Mouse (Mus musculus): ENCODE results near the gene Optn.
A peak's percentile ranks its signal among the peaks of the same experiment; 100 is the strongest.
"Not testable (repeated sequence)": the region's sequence is repeated elsewhere in the genome, so short reads cannot be mapped to it uniquely, and the experiment has no call there.

Optn gene

DNA sequence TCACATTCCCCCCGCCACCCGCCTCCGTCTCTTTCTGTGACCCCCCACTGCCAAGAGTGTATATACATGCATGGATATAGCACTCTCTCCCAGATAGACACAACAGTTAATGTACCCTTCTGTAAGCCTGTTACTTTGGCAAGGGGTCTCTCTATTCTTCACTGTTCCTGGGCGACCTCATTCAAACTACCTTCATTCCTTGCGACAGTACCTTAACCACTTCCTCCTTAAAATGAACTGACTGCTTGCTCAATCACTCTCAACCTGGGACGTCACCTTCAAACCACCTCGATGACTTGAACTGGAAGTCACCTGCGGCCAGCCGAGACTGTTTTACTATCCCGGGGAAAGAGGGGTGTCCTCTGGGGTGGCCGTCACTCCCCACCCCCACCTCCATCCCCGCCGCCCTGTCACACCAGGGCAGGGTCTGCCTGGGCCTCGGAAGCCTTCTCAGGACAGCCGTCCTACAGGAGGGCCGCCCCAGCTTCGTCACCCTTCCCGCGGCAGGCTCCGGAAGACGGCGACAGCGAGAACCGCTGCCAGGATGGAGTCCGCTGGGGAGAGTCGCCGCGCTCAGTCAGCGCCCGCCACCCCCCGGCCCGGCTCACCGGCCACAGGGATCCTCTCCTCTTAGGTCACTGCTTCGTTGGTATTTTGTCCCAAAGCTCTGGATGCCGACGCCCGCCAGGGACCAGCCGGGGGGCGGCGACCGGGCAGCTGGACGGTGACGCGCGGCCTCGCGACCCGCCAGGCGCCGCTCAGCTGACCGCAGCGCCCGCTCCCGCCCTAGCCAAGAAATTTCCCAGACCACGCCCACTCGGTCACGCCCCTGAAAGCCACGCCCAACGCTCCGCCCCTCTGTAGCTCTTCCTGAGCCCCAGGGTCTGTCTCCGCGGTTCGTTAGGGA is at the start of gene Optn:
Gene Optn (minus strand): TSS at position 753 of the 907 bp plus-strand sequence.
- peak; percentile 51 for DNase-seq (ENCODE audit: low read depth)

DNA sequence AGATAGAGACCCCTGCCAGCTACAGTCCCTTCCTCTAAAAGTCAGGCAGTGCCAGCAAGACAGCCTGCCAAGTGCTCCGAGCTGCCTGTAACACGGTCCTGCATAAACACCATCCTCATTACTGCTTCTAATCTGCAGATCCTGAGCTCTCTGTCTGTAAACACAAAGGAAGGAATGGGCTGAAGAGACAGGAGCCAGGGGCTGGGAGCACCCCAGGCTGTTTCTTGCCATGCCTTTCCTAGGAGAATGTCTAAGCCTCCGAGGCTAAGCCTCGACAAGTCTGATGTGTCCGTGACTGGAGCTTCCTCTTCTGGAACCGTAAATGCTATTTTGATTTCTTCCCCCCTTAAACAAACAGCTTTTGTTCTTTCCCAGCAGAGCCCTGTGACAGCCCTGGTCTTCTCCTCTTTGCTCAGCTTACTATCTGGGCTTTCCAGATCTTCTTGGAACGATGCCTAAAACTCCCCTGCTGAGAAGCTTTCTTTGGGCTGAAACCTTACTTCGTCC is 49.0 kb upstream of the Optn start:
- no peak for DNase-seq (ENCODE audit: low read depth)

DNA sequence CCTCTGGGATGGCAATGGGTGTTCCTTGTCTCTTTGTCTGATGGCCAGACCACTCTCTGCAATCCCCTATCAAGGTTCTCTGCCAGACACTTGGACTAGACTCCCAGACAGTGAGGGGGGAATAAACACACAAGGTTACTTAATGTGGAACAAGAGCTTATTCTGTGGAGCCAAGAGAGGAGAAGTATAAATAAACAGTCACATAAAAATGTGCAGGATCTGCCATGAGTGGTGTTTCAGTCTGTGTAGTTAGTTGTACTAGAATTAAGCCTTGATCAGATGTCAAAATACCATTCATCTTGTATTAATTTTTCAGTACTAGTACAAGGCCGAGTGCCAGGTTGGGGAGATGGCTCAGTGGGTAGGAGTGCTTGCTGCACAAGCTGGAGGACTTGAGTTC is 39.0 kb upstream of the Optn start:
- DNase-seq (ENCODE audit: low read depth), result peak; percentile 77

DNA sequence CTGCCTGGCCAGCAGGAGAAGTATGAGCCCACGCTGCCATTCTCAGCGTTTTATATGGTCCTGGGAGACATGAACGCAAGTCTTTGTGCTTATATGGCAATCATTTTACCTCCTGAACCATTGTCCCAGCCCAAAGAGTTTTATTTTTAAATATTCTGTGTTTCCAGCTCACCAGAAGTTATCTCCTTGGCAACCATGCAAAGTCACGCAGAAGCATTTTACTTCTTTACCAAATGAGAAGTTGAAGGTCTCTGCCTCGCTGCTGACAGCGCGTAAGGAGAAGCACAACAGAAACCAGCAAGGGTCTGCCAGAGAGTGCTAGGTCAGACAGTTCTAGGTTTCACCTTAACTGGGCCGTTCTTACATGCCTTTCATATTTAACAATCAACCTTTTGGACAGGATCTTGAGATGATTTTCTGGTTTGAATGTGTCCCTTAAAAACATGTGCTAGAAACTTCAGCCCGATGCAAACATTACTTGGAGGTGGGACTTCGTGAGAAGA is 37.9 kb upstream of the Optn start:
- DNase-seq (ENCODE audit: low read depth), result no peak

DNA sequence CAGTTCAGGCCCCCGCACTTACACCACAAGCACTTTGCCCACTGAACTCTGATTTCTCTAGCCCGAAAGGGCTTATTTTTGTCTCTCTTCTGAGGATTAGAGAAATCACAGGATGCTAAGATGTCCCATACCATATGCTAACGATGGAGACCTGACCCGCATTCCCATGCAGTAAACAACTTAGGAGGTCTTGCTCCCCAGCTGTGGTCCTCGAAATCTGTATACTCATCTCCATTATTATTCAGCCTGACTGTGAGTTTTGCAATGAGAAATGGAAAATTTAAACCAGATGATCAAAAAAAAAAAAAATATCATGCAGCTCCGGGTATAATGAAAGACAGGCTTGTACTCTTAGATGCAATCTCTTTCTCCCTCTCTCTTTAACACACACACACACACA is 35.3 kb upstream of the Optn start:
- no peak for DNase-seq (ENCODE audit: low read depth)

DNA sequence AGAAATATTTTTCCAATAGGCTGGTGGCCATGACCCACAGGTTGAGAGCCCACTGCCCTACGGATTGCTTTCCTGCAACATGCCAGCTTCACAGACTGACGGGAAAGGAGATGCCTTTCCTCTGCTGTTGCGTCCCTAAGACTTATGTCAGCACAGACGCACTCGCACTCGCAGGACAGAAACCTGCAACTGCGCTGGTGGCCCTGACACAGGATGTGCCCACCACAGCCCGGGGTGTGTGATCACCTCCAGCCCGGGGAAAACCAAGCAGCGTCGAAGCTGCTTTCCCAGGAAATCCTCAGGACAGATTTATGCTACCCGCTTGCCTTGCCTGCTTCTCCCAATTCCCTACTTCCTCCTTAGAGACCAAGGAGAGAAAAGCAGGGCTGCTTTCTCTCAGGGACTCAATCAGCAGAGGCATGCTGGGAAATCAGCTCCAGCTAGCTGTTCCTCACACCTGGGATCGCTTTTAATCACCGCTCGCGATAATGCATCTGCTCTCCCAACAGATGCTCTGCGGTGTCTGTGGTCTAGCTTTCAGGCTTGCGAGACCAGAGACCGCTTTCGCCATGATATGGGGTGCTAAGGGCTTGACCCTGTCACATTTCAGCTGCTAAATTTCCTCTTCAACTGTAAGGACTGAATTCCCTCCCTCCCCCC is 34.1 kb upstream of the Optn start:
- no peak for DNase-seq (ENCODE audit: low read depth)

DNA sequence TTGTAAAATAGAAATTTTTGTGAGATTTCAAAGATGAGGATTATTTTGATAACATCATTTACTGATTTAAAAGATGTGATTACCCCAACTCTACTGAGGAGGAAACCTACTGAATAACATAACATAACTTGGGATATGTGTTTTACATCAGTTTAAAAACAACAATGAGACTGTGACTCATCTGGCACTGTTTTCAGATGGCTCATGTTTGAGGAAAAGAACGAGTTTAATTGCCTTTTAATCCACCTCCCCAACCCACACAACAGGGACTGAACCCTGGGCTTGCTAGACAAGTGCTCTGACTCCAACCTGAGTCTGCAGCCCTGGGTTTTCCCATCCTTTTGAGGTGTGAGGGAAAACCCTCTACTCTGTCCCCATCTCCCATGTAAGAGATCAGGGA is 31.5 kb upstream of the Optn start:
- no peak for DNase-seq (ENCODE audit: low read depth)

DNA sequence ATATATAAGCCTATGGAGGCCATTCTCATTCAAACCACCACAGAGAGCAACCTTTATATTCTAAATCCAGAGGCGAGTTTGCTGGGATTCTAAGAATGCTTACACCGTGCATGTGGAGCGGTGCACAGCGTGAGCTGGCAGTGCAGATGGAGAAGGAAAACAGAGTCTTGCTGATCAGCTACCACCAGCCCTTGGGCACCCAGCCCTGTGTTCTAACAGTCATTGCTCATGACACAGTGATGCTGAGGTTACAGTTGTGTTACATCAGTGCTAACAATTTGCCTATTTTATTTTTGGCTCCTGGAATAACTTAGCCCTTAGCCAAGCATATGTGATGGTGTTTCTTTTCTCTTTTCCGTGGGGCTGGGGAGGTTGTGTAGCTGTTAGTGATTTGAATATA is 31.0 kb upstream of the Optn start:
- no peak for DNase-seq (ENCODE audit: low read depth)

DNA sequence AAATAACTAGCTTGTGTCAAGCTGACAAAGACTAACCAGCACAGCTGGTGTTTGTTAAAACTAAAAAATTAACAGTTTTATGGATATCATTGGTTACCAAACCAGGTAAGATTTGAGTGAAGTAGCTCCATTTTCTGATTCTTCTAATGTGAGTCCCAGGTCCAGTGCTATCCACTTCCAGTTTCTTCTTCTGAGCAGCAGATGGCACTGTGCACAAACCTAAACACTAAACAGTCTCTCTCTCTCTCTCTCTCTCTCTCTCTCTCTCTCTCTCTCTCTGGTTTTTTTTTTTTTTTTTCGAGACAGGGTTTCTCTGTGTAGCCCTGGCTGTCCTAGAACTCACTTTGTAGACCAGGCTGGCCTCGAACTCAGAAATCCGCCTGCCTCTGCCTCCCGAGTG is 26.5 kb upstream of the Optn start:
- not testable (repeated sequence) for DNase-seq (ENCODE audit: low read depth)

DNA sequence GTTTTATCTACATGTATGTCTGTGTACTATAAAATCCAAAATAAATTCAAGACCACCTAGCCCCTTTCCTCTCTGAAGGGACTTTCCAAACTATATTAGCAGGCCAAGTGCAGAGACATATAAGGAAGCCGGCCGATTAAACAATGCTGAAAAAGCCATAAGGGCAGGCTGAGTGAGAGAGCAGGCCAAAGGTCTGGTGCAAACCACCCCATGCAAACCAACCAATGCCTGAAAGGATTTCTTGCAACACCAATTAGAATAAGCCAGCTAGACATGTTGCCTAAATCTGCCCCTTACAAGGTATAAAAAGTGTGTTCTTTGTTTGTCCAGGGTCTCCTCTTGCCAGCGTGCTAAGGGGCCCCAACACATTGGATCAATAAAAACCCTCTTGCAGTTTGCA is 23.8 kb upstream of the Optn start:
- DNase-seq (ENCODE audit: low read depth), result no peak

DNA sequence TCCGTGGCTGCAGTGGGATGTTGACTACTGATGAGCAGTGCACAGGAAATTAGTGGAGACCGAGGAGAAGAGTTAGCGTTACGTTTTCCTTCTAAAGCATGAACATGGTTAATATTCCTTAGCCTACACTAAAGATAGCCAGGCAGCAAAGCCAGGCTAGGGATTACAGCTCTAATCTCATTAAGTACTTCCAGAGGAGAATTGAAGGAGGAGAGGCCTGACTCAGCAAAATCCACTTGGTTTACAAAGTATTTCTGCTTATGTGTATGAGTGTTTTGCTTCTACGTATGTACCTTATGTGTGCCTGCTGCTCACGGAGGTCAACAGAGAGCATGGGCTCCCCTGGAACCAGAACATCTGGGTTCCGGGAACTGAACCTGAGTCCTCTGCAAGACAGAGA is 19.9 kb upstream of the Optn start:
- DNase-seq (ENCODE audit: low read depth), result no peak

DNA sequence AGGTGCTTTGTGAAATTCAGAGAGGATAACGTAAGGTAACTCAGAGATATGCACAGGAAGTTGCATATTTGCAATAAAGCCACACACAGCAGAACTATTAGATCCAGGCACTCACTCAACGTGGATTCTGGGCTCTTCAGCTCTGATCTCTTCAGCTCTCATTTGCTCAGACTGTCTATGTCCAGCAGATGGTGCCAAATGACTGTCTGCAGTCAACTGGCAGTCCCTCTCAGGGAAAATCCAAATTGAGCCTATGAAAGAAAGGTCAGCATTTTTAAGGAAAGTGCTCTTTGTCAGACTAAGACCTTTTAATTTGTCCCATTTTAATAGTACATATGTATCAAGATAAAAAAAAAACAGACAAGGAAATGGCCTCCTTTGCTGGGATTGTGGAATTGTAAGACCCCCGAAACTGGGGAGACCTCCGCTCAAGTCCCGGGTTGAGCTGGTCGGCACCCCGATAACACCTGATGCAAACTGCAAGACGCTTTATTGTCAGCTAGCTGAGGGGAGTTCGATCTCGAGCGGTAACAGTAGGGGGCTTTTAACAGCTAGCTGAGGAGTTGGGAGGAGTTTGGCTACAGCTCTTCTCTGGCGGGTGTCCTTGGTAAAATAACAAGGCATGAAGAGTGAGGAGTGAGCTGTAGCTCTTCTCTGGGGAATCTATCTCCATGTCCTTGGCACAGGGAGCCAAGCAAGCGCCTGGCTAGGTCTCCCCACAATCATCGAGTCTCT is 16.4 kb upstream of the Optn start:
- no peak for DNase-seq (ENCODE audit: low read depth)

DNA sequence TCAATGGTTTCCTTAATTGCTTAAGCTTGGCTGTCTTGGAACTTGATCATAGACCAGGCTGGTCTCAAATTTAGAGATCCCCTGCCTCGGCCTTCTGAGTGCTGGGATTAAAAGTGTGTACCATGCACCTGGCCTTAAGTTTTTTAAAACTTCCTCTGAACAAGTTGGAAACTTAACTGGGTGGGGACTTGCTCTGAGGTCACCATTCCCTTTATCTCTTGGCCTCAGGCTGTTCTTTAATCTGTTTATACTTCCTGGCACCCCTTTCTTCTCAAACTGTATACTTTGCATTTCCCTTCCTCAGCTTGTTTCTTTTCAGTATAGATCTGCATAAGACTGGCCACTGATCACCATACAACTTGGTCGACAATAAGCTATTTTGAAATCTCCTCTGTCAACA is 14.1 kb upstream of the Optn start:
- DNase-seq (ENCODE audit: low read depth), result no peak

DNA sequence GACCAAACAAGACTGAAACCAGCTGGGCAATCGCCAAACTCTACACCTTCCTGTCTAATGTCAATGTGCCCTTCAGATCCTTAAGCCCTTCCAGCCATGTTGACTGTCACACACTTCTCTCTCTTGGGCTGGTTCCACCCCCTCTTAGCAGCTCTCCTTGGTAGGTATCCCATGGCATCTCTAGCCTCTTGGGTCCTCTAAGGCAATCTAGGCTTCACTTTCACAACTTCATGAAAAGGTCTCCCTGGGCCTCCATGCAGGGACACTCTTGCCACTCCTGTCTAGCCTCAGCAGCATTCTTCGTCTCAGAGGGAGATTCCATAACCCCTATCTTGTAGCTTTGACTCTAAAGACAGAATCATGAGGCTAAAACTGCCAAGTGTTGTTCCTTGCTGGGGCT is 13.6 kb upstream of the Optn start:
- no peak for DNase-seq (ENCODE audit: low read depth)

DNA sequence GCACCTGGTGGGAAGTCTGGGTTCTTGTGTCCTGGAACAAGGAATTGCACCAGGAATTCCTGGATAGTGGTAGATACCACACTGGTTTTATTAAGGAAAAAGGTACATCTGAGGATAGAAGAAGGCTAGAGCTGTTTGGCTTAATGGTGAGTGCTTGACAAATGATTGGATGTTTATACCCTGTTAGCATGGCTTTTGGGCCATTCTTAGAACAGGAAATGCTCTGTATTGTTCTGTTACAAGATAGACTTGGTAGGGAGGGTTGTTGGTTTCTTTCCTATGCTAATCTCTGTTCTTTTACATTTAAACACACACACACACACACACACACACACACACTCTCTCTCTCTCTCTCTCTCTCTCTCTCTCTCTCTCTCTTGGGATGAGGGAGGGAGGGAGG is 12.0 kb upstream of the Optn start:
- no peak for DNase-seq (ENCODE audit: low read depth)

DNA sequence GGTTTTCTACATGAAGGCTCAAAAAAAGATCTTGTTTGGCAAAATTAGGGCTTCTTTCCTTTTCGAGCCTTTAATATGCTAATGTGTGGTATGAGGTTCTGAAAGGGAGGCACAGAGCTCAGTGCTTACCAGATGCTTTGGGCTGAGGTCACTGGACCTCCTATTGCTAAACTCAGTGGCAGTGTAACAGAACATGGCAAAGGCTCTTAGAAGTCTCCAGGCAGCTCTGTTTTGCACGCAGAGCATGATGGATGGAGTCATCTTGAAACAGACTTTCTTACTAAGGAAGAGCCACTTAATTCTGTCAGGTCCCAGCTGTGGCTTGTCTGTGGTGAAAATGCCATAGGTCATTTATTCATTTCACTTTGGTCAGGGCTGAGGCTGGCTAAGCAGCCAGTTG is 11.6 kb upstream of the Optn start:
- DNase-seq (ENCODE audit: low read depth), result no peak

DNA sequence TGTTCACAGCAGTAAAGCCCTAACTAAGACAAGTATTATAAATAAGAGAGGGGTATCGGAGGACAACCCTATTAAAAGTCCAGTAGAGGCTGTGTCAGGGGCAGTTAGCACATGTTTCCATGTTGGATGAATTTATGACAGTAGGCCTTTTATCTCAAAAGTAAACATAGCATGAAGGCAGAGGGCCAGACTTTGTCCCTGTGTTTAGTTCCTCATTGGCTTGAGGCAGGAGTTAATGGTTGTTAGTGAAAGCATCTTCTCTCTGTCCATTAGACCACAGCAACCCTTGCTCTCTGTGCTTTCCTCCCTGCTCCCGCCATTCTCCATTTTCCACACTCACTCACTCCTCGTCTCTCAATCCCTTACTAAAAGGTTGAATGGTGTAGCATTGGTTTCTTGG is 9.9 kb upstream of the Optn start:
- no peak for DNase-seq (ENCODE audit: low read depth)

DNA sequence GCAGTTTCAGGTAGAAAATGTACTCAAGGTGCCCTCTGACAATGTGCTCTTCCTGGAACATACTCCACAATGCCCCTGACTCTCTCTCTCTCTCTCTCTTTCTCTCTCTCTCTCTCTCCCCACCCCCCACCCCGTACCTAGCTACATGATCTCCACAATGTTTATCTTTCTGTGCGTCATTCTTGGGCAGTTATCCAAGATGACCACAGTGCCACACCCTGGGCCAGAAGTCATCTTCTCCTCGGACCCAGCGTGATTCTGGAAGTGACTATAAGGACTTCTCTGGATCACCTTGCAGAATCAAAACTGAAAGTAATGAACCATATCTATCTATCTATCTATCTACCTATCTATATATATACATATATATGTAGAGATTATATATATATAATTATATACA is 4.1 kb upstream of the Optn start:
- no peak for DNase-seq (ENCODE audit: low read depth)

DNA sequence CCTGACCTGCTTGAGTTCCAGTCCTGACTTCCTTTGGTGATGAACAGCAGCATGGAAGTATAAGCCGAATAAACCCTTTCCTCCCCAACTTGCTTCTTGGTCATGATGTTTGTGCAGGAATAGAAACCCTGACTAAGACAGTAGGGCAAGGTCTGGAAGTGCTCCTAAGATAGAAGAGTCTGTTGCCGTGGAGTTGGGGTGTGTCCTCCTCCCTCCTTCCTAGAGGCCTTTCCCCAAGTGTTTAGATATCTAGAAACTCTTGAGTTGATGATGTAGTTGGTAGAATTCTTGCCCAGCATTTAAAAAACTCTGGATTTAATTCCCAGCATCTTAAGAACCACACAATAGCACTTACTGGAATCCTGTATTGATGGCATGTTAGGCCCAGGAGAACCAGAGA is 3.4 kb upstream of the Optn start:
- not testable (repeated sequence) for DNase-seq (ENCODE audit: low read depth)

DNA sequence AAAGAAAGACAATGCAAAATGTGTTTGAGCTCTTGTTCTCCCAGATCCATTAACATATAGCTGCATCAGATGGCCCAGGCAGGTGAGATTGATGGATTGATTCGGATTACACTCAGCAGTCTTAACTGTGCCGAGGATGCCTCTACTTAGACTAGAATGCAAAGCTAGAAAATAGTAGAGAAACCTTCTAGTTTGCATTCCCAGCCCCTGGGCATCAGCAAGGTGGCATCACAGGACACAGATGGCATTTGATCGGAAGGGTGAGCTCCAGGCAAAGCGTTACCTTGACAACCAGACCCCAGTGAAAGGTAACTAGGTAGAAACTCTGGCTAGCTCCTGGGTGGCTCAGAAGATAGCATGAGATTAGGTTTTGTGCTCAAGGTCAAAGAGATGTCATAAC is 396 bp upstream of the Optn start:
- DNase-seq (ENCODE audit: low read depth), result no peak

DNA sequence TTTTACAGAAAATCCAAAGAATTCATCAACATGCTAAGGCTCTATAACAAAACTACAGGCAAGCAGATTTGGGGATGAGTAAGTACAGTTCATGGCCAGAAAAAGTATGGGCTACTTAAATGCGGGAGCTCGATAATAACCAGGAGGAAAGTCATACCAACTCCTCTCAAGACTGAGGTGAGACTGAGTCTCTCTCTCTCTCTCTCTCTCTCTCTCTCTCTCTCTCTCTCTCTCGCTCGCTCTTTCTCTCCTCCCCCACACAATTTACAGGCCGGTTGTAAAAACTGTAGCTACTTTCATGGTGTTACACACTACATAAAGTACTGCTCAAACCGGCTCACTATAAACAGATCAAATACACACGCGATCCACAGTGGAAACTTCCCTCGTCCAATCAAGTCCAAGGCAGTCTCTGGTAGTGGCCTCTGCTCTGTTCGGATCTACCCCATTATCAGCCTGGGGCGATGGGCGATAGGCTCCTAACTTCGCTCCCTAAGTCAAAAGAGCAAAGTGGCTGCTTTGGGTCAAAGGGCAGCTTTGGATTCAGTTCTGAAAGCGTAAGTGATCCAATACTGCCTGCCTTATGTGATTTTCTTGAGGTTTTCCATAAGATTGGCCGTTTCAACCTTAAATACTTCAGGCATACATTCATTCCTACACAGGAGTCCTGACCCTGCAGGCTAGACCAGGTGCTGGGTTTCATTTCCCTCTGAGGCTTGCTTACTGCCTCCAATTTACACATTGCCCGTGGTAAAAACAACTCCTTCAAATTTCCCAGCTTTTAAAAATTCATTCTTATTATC is 1.2 kb downstream of the Optn start:
- DNase-seq (ENCODE audit: low read depth), result no peak
